Comparison of ENCODE assay signal across 11 mouse cellular contexts in the genomic region with DNA sequence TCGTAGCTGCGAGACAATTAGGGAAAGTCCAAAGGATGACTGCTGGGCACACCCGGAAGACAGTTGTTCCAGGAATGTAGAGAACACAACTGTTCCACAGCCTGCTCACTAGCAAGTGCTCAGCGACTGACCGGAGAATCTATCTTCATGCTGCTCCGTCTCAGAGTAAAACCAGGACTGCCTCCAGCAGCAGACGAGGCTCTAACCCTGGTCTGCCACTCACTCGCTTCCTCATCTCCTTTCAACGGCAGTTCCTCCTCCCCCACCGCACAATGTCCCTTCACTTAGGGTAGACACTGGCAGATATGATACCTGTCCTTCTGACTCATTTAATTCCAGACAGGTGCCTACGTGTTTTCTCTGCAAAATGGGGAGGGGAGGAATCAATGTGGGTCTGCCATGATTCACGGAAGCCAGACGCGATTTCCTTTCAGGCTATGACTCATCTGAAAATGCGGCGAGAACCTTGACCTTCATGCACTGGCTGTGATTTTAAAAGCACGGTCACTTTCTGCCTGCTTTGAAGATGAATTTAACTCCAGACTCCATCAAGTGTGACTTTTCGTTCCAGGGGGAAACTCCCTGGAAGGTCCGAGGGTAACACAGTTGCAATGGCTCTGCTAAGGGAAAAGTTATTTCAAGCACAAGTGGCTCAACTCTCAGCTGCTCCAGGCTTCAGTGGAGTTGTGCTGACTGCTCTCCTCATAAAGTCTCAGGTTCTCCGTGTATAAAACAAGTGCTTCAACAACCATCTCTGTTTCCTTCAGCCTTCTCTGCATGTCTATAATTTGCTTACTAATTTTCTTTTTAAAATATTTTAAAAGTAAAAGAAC.
DNase-seq lines count a peak whose midpoint lies in the region; ATAC-seq and TF ChIP-seq lines count a peak whose summit lies in the region.
"Had no signal": no experiment of that assay in that cellular context is flagged by ENCODE, and none has a peak within 500 bp of the region (broad histone marks: within the 10 kb centered on the region; RNA-seq: fewer than 3 reads in every experiment).

No protein-coding gene starts in this region.

- peak overlapping the region; percentile 41 for H3K4me2 ChIP-seq in lung, embryonic 16.5 days (ENCODE audit: low read depth, low read length)
- H3K4me2 ChIP-seq in stomach, embryonic 16.5 days (ENCODE audit: low read depth, low read length), result peak overlapping the region; percentile 34
- H3K4me2 ChIP-seq in forebrain, embryonic 15.5 days (replicated peaks), result no peak overlapping the region
- H3K4me2 ChIP-seq: midbrain, embryonic 13.5 days had no signal

- TF ChIP-seq POLR2A in kidney, adult 2 months (IDR thresholded peaks at IDR 0.05; ENCODE audit: low read depth, low read length), result no peak

- H3K4me3 ChIP-seq in lung, embryonic 16.5 days (ENCODE audit: low read length), result peak overlapping the region; percentile 13; the same call in 1 of the 2 replicates
- peak overlapping the region; percentile 38 for H3K4me3 ChIP-seq in kidney, adult 2 months (ENCODE audit: insufficient read depth, low read depth, low read length)
- H3K4me3 ChIP-seq in stomach, embryonic 16.5 days (replicated peaks; ENCODE audit: low read length), result peak overlapping the region; percentile 8
- no peak overlapping the region for H3K4me3 ChIP-seq in forebrain, embryonic 15.5 days
- H3K4me3 ChIP-seq: midbrain, embryonic 13.5 days had no signal

- 42% methylated on average over 20 of the region's 20 CpGs for WGBS in lung, embryonic 16.5 days
- 11% methylated on average over 20 of the region's 20 CpGs for WGBS in kidney, adult 2 months
- 33% methylated on average over 20 of the region's 20 CpGs for WGBS in stomach, embryonic 16.5 days
- 78% methylated on average over 20 of the region's 20 CpGs for WGBS in forebrain, embryonic 15.5 days

- no peaks in the 10 kb centered on the region for H3K36me3 ChIP-seq in lung, embryonic 16.5 days (ENCODE audit: control insufficient read depth, insufficient read depth, low read length)
- H3K36me3 ChIP-seq in kidney, adult 2 months (ENCODE audit: control insufficient read depth, insufficient read depth, low read length), result no peaks in the 10 kb centered on the region
- no peaks in the 10 kb centered on the region for H3K36me3 ChIP-seq in stomach, embryonic 16.5 days (ENCODE audit: control insufficient read depth, insufficient read depth, low read length)
- no peaks in the 10 kb centered on the region for H3K36me3 ChIP-seq in forebrain, embryonic 15.5 days
- H3K36me3 ChIP-seq: midbrain, embryonic 13.5 days had no signal

- no peak for ATAC-seq in lung, embryonic 16.5 days (ENCODE audit: low read depth)
- no peak for ATAC-seq in stomach, embryonic 16.5 days (ENCODE audit: insufficient read depth, low FRiP score)
- no peak for ATAC-seq in forebrain, embryonic 15.5 days (replicated peaks)
- ATAC-seq in megakaryocyte, adult 5-6 weeks (ENCODE audit: poor library complexity, severe bottlenecking), result no peak
- ATAC-seq: forebrain, embryonic 16.5 days; midbrain, embryonic 13.5 days had no signal

- no peaks in the 10 kb centered on the region for H3K27me3 ChIP-seq in lung, embryonic 16.5 days (ENCODE audit: control insufficient read depth, insufficient read depth, low read depth, low read length)
- no peaks in the 10 kb centered on the region for H3K27me3 ChIP-seq in kidney, adult 2 months (replicated peaks; ENCODE audit: control insufficient read depth, insufficient read depth, low read length)
- H3K27me3 ChIP-seq in stomach, embryonic 16.5 days (ENCODE audit: control insufficient read depth, insufficient read depth, low read length), result no peaks in the 10 kb centered on the region
- H3K27me3 ChIP-seq in forebrain, embryonic 15.5 days, result no peaks in the 10 kb centered on the region
- H3K27me3 ChIP-seq: midbrain, embryonic 13.5 days had no signal

- no peak for TF ChIP-seq CTCF in kidney, adult 2 months (conservative IDR thresholded peaks at IDR 0.05; ENCODE audit: insufficient read depth, insufficient read length, low read depth, low read length)

- H3K4me1 ChIP-seq in lung, embryonic 16.5 days (replicated peaks; ENCODE audit: control insufficient read depth, insufficient read depth, low read length), result no peaks in the 10 kb centered on the region
- no peaks in the 10 kb centered on the region; the same call in 1 of the 2 replicates for H3K4me1 ChIP-seq in kidney, adult 2 months (ENCODE audit: control insufficient read depth, insufficient read depth, low read length)
- no peaks in the 10 kb centered on the region for H3K4me1 ChIP-seq in stomach, embryonic 16.5 days (ENCODE audit: control insufficient read depth, insufficient read depth, low read length)
- no peaks in the 10 kb centered on the region for H3K4me1 ChIP-seq in forebrain, embryonic 15.5 days
- H3K4me1 ChIP-seq: midbrain, embryonic 13.5 days had no signal

- H3K27ac ChIP-seq in lung, embryonic 16.5 days (ENCODE audit: low read length), result no peak overlapping the region
- no peak overlapping the region for H3K27ac ChIP-seq in kidney, adult 2 months (ENCODE audit: insufficient read depth, low read depth, low read length)
- no peak overlapping the region for H3K27ac ChIP-seq in stomach, embryonic 16.5 days (ENCODE audit: low read length)
- no peak overlapping the region for H3K27ac ChIP-seq in forebrain, embryonic 15.5 days (replicated peaks)
- H3K27ac ChIP-seq: midbrain, embryonic 13.5 days had no signal

- H3K9ac ChIP-seq in lung, embryonic 16.5 days (ENCODE audit: low read length), result no peak overlapping the region
- 0 out of 2 replicates have a peak overlapping the region, but pooled peaks have one; percentile 1 for H3K9ac ChIP-seq in stomach, embryonic 16.5 days (ENCODE audit: low read length)
- H3K9ac ChIP-seq in forebrain, embryonic 15.5 days (replicated peaks), result no peak overlapping the region
- H3K9ac ChIP-seq: midbrain, embryonic 13.5 days had no signal

- DNase-seq in lung, postnatal 14 days, result no peak
- peak; percentile 60 for DNase-seq in adrenal gland, postnatal 10 days
- DNase-seq in kidney, adult 2 months, result peak; percentile 55
- DNase-seq in embryo, embryonic 10 days (ENCODE audit: low spot score), result no peak
- DNase-seq: right cerebral cortex, postnatal 25 days had no signal

- H3K9me3 ChIP-seq in lung, embryonic 16.5 days (ENCODE audit: control insufficient read depth, low read length), result no peaks in the 10 kb centered on the region
- no peaks in the 10 kb centered on the region for H3K9me3 ChIP-seq in stomach, embryonic 16.5 days (replicated peaks; ENCODE audit: control insufficient read depth, low read length)
- H3K9me3 ChIP-seq in forebrain, embryonic 15.5 days, result no peaks in the 10 kb centered on the region
- H3K9me3 ChIP-seq: midbrain, embryonic 13.5 days had no signal

Comparison
In these comparisons a context has a peak if more than half of its experiments do, and no peak if none do; other contexts are left out.
1. DNase-seq: peak in adrenal gland, postnatal 10 days (single experiment) and kidney, adult 2 months (single experiment); none in lung, postnatal 14 days (single experiment) and embryo, embryonic 10 days (single experiment).